Mouse (Mus musculus) lung, postnatal 0 days (tissue): ENCODE results near the gene Zfp324. TPM values are rescaled to one million over a fixed set of nuclear protein-coding genes. Genes with fewer than 3 reads are reported as not detected.
A peak's percentile ranks its signal among the peaks of the same experiment; 100 is the strongest.

Source experiments
- ATAC-seq: fragments of 200-750 bp; cut with Nextera tagmentation; 2 replicates; pipeline ENCODE4 v1.8.0; 2017; ENCODE audit warnings: moderate library complexity
- DNase-seq: peaks from one replicate; pipeline ENCODE4 v3.0.0-alpha.2; 2016; ENCODE audit warnings: low spot score
- H3K27ac ChIP-seq: fragments of 300-500 bp; sonication (generic); 2 replicates; pipeline ENCODE4 v1.5.1; 2014; ENCODE audit warnings: antibody characterized with exemption, mild to moderate bottlenecking, low read length, mixed read lengths
- H3K27me3 ChIP-seq: fragments of 300-500 bp; sonication (generic); replicated peaks from 2 replicates; pipeline ENCODE4 v1.6.1; 2014; ENCODE audit warnings: low read length, mixed read lengths; ENCODE audit not compliant: insufficient read depth
- H3K36me3 ChIP-seq: fragments of 300-500 bp; sonication (generic); 2 replicates; pipeline ENCODE4 v1.6.1; 2014; ENCODE audit warnings: low read length, mixed read lengths; ENCODE audit not compliant: insufficient read depth
- H3K4me1 ChIP-seq: fragments of 300-500 bp; sonication (generic); 2 replicates; pipeline ENCODE4 v1.6.1; 2014; ENCODE audit warnings: antibody characterized with exemption, low read depth, low read length, mixed read lengths; ENCODE audit not compliant: insufficient read depth
- H3K4me2 ChIP-seq: fragments of 300-500 bp; sonication (generic); replicated peaks from 2 replicates; pipeline ENCODE4 v1.6.1; 2014; ENCODE audit warnings: low read depth, mild to moderate bottlenecking, low read length, moderate library complexity, mixed read lengths
- H3K4me3 ChIP-seq: fragments of 300-500 bp; sonication (generic); 2 replicates; pipeline ENCODE4 v1.5.1; 2014; ENCODE audit warnings: low read depth, low read length
- H3K9ac ChIP-seq: fragments of 300-500 bp; sonication (generic); replicated peaks from 2 replicates; pipeline ENCODE4 v1.6.1; 2014; ENCODE audit warnings: low read depth, mild to moderate bottlenecking
- H3K9me3 ChIP-seq: fragments of 300-500 bp; sonication (generic); 2 replicates; pipeline ENCODE4 v1.6.1; 2016; ENCODE audit warnings: low read length, mixed read lengths
- CTCF ChIP-seq: IDR thresholded peaks from 2 replicates; pipeline ENCODE4 v1.5.1; 2016; ENCODE audit warnings: antibody characterized with exemption, mild to moderate bottlenecking
- EP300 ChIP-seq: IDR thresholded peaks from 2 replicates; pipeline ENCODE4 v1.6.1; 2016; ENCODE audit warnings: antibody characterized with exemption, mild to moderate bottlenecking, control low read depth
- WGBS: fragments of 180-500 bp; shearing (Covaris S2); extraction: QIAGEN DNeasy Blood & Tissue Kit; methylation state at CpG from one replicate; pipeline ENCODE4 v1.1.7; 2014; 5-methylcytosine and 5-hydroxymethylcytosine counted together
- polyA plus RNA-seq: library from polyadenylated mRNA; unstranded; fragments of >200 nt; fragmentation: Nextera tagmentation; extraction: Ambion mirVana; gene quantifications from 2 replicates; pipeline ENCODE4 v1.2.1, GENCODE M21; 2015

The Zfp324 gene
- polyA plus RNA-seq, 1 experiment from 2014 or later, result 5.7 TPM

- ATAC-seq, result no peak
- Histone ChIP-seq H3K4me1 (peaks cover 7% of the 10 kb centered on the region; the same call in 1 of the 2 replicates), H3K9ac (peak within 1 kb of the TSS; percentile 75), H3K36me3 (no peaks in the 10 kb centered on the region), H3K27me3 (no peaks in the 10 kb centered on the region), H3K4me3 (peak within 1 kb of the TSS; percentile 70), H3K27ac (peak within 1 kb of the TSS; percentile 89), H3K4me2 (peak within 1 kb of the TSS; percentile 82), H3K9me3 (no peaks in the 10 kb centered on the region)
- TF ChIP-seq EP300 (no peak), CTCF (no peak)
- DNase-seq, result no peak
- 12% methylated on average over 26 of the region's 26 CpGs for WGBS
Measured at GRCm38 (mm10) chr7:13010005-13010908, 44.6 kb downstream of the Zfp324 start, which contains the start of gene Zbtb45. TSS of gene Zbtb45 (minus strand) at chr7:13010034.

DNA sequence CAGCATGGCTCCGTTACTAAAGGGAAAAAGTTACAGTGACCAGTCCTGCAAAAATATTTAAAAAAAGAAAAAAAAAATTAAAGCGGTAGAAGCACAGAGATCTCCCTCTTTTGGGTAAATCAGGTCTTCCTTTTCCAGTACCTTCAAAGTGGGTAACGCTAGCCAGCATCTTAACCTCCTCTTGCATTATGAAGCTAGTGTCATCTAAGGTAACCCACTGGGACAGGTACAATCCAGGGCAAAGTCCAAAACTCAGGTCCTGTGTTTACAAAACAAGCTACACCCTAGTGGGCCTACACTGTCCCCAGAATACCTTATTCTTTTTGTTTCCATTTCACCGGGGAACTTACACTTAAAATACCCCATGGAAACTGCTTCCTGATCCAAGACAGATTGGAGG, 48.0 kb downstream of the Zfp324 start:
- no peaks in the 10 kb centered on the region for H3K9me3 ChIP-seq
- no peaks in the 10 kb centered on the region for H3K36me3 ChIP-seq
- H3K27me3 ChIP-seq, result no peaks in the 10 kb centered on the region
- DNase-seq (no peak), ATAC-seq (no peak)
- no peak overlapping the region for H3K4me3 ChIP-seq
- 57% methylated on average over 4 of the region's 4 CpGs for WGBS
- no peak overlapping the region for H3K9ac ChIP-seq
- H3K27ac ChIP-seq, result no peak overlapping the region
- H3K4me1 ChIP-seq, result peaks cover 7% of the 10 kb centered on the region; the same call in 1 of the 2 replicates
- no peak for TF ChIP-seq CTCF
- TF ChIP-seq EP300, result no peak
- H3K4me2 ChIP-seq, result no peak overlapping the region

- TF ChIP-seq CTCF, result no peak
- no peak for TF ChIP-seq EP300
- 37% methylated on average over 6 of the region's 6 CpGs for WGBS
- DNase-seq, result no peak
- H3K27me3 ChIP-seq, result no peaks in the 10 kb centered on the region
- ATAC-seq, result no peak
- H3K27ac ChIP-seq, result no peak overlapping the region
- H3K36me3 ChIP-seq, result no peaks in the 10 kb centered on the region
- no peak overlapping the region for H3K9ac ChIP-seq
- no peak overlapping the region for H3K4me2 ChIP-seq
- H3K9me3 ChIP-seq, result no peaks in the 10 kb centered on the region
- peaks cover 4% of the 10 kb centered on the region; the same call in 1 of the 2 replicates for H3K4me1 ChIP-seq
- H3K4me3 ChIP-seq, result no peak overlapping the region
Measured at GRCm38 (mm10) chr7:13014275-13014839, 48.7 kb downstream of the Zfp324 start.

DNA sequence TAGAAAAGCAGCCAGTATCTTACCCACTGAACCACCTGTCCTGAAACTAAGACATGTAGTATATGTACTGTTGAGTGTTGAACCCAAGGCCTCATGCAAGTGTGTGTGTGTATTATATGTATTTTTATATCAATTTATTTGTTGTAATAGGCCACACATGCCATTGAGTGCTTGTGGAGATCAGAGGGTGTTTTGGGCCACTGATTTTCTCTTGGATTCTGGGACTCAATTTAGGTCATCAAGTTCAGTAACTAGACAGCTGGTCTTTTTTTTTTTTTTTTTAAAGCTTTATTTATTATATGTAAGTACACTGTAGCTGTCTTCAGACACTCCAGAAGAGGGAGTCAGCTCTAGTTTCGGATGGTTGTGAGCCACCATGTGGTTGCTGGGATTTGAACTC, 49.6 kb downstream of the Zfp324 start:
- no peaks in the 10 kb centered on the region for H3K36me3 ChIP-seq
- H3K4me1 ChIP-seq, result peaks cover 3% of the 10 kb centered on the region; the same call in 1 of the 2 replicates
- no peak overlapping the region for H3K4me3 ChIP-seq
- H3K9ac ChIP-seq, result no peak overlapping the region
- DNase-seq (no peak), ATAC-seq (no peak)
- WGBS, result 85% methylated on average over 1 of the region's 1 CpGs
- H3K9me3 ChIP-seq, result no peaks in the 10 kb centered on the region
- TF ChIP-seq CTCF (no peak), EP300 (no peak)
- H3K4me2 ChIP-seq, result no peak overlapping the region
- no peaks in the 10 kb centered on the region for H3K27me3 ChIP-seq
- no peak overlapping the region for H3K27ac ChIP-seq

DNA sequence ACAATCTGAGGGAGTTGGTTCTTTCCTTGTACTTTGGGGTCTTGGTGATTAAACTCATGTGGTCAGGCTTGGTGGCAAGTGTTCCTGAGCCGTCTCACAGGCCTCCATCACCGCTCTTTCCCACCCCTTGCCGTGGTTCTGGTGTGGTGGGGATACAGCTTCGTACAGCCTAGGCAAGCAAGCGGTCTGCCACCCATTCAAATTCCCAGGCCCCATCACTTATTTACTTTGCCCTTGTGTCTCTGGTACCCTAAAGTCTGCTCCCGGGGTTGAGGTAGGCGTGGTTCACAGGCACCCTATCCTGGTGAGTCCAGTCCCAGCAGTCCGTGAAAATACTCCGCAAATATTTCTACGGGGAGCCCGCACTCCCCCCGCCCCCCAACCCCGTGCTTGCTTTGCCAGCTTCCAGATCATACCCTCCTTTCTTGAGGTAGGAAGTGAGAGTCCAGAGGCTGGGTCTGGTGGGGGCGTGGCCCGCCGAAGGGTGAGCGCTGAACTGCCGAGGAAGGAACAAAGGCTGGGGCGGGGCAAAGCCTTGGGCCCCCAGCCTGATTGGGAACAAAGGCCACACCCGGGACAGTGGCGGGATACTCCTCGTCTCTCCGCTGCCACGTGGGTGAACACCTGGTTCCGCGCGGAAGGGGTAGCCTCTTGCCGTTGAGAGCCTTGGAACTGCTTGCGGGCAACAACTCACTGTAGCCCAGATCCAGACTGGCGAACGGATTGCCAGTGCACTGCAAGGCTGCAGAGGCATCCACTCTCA, 57.3 kb downstream of the Zfp324 start:
- peak overlapping the region; percentile 79 for H3K4me3 ChIP-seq
- H3K36me3 ChIP-seq, result peaks cover 11% of the 10 kb centered on the region; the same call in 1 of the 2 replicates
- DNase-seq (peak; percentile 85), ATAC-seq (peak; percentile 49)
- 3% methylated on average over 31 of the region's 31 CpGs for WGBS
- H3K9ac ChIP-seq, result peak overlapping the region; percentile 65; the same call in 1 of the 2 replicates
- TF ChIP-seq CTCF, result no peak
- no peak for TF ChIP-seq EP300
- no peaks in the 10 kb centered on the region for H3K27me3 ChIP-seq
- peak overlapping the region; percentile 94 for H3K4me2 ChIP-seq
- H3K27ac ChIP-seq, result peak overlapping the region; percentile 95
- no peaks in the 10 kb centered on the region for H3K9me3 ChIP-seq
- peaks cover 9% of the 10 kb centered on the region; the same call in 1 of the 2 replicates for H3K4me1 ChIP-seq

Other genes starting within 250 kb of the Zfp324 start
- gene Vmn2r56, start 230.8 kb upstream of the Zfp324 start, polyA plus RNA-seq, result not detected in 2 replicates
- gene Zscan18, start 162.2 kb upstream of the Zfp324 start, polyA plus RNA-seq, result 1.3 and 2.0 TPM in 2 replicates
- 7.2 and 8.5 TPM in 2 replicates for gene Zfp329, start 147.0 kb upstream of the Zfp324 start, polyA plus RNA-seq
- gene Zfp110, start 131.1 kb upstream of the Zfp324 start, polyA plus RNA-seq, result 26.4 and 28.3 TPM in 2 replicates
- gene Zfp128, start 84.7 kb upstream of the Zfp324 start, polyA plus RNA-seq, result 2.5 TPM in 2 replicates
- 4.4 and 4.7 TPM in 2 replicates for gene Zscan22, start 68.0 kb upstream of the Zfp324 start, polyA plus RNA-seq
- gene Rps5, start 43.5 kb upstream of the Zfp324 start, polyA plus RNA-seq, result 609 and 716 TPM in 2 replicates
- 1.3 and 1.4 TPM in 2 replicates for gene Rnf225, start 38.4 kb upstream of the Zfp324 start, polyA plus RNA-seq
- gene Zfp446, start 12.0 kb downstream of the Zfp324 start, polyA plus RNA-seq, result 3.9 and 4.0 TPM in 2 replicates
- not detected in 2 replicates for gene Slc27a5, start 32.4 kb downstream of the Zfp324 start, polyA plus RNA-seq
- gene Trim28, start 33.3 kb downstream of the Zfp324 start, polyA plus RNA-seq, result 85.6 and 87.2 TPM in 2 replicates
- gene Zbtb45, start 44.2 kb downstream of the Zfp324 start, polyA plus RNA-seq, result 11.9 and 12.2 TPM in 2 replicates
- gene Chmp2a, start 69.0 kb downstream of the Zfp324 start, polyA plus RNA-seq, result 254 and 264 TPM in 2 replicates
- gene Ube2m, start 72.4 kb downstream of the Zfp324 start, polyA plus RNA-seq, result 67.8 and 78.1 TPM in 2 replicates
- 2.0 and 2.1 TPM in 2 replicates for gene Mzf1, start 88.9 kb downstream of the Zfp324 start, polyA plus RNA-seq
- gene Vmn1r85, start 129.3 kb downstream of the Zfp324 start, polyA plus RNA-seq, result not detected in 2 replicates
- gene Vmn1r86, start 154.1 kb downstream of the Zfp324 start, polyA plus RNA-seq, result not detected in 2 replicates
- not detected in 2 replicates for gene Vmn1r87, start 174.3 kb downstream of the Zfp324 start, polyA plus RNA-seq
- gene Vmn1r88, start 193.7 kb downstream of the Zfp324 start, polyA plus RNA-seq, result not detected in 2 replicates
- not detected in 2 replicates for gene Vmn1r89, start 247.2 kb downstream of the Zfp324 start, polyA plus RNA-seq